Mouse (Mus musculus): ENCODE data around the gene Omg. TPM values are rescaled to one million over a fixed set of nuclear protein-coding genes. Genes with fewer than 3 reads are reported as not detected.
A peak's percentile ranks its signal among the peaks of the same experiment; 100 is the strongest.

Omg gene
- polyA plus RNA-seq, 1 experiment: not detected

- no peak for TF ChIP-seq TAL1 (IDR thresholded peaks at IDR 0.05; ENCODE audit: low read length)
- no peak for TF ChIP-seq GATA1 (IDR thresholded peaks at IDR 0.05; ENCODE audit: low read length)
- Histone ChIP-seq H3K4me1 (ENCODE audit: control insufficient read depth) (peaks cover 25% of the 10 kb centered on the region), H3K27me3 (ENCODE audit: control insufficient read depth) (no peaks in the 10 kb centered on the region), H3K36me3 (ENCODE audit: control insufficient read depth) (no peaks in the 10 kb centered on the region; the same call in 1 of the 2 replicates), H3K9me3 (ENCODE audit: control insufficient read depth, low read length) (no peaks in the 10 kb centered on the region), H3K4me3 (replicated peaks) (no peak overlapping the region)
Observed at GRCm38 (mm10) chr11:79529736-79530135, 25.9 kb upstream of the Omg start.

GRCm38 (mm10) chr11:79529226-79529625 is 25.3 kb upstream of the Omg start:
- H3K4me3 ChIP-seq (replicated peaks): no peak overlapping the region
- no peaks in the 10 kb centered on the region; the same call in 1 of the 2 replicates for H3K36me3 ChIP-seq (ENCODE audit: control insufficient read depth)
- peaks cover 25% of the 10 kb centered on the region for H3K4me1 ChIP-seq (ENCODE audit: control insufficient read depth)
- no peak for TF ChIP-seq TAL1 (IDR thresholded peaks at IDR 0.05; ENCODE audit: low read length)
- TF ChIP-seq GATA1 (IDR thresholded peaks at IDR 0.05; ENCODE audit: low read length): no peak
- H3K9me3 ChIP-seq (ENCODE audit: control insufficient read depth, low read length): no peaks in the 10 kb centered on the region
- H3K27me3 ChIP-seq (ENCODE audit: control insufficient read depth): no peaks in the 10 kb centered on the region

GRCm38 (mm10) chr11:79528601-79529000 is 24.7 kb upstream of the Omg start:
- TF ChIP-seq TAL1 (IDR thresholded peaks at IDR 0.05; ENCODE audit: low read length) (no peak), GATA1 (IDR thresholded peaks at IDR 0.05; ENCODE audit: low read length) (no peak)
- no peaks in the 10 kb centered on the region for H3K27me3 ChIP-seq (ENCODE audit: control insufficient read depth)
- H3K4me1 ChIP-seq (ENCODE audit: control insufficient read depth): peaks cover 27% of the 10 kb centered on the region
- H3K9me3 ChIP-seq (ENCODE audit: control insufficient read depth, low read length): no peaks in the 10 kb centered on the region
- H3K36me3 ChIP-seq (ENCODE audit: control insufficient read depth): no peaks in the 10 kb centered on the region
- H3K4me3 ChIP-seq (replicated peaks): no peak overlapping the region

- no peaks in the 10 kb centered on the region for H3K27me3 ChIP-seq (ENCODE audit: control insufficient read depth)
- H3K4me3 ChIP-seq (replicated peaks): no peak overlapping the region
- no peak for TF ChIP-seq GATA1 (IDR thresholded peaks at IDR 0.05; ENCODE audit: low read length)
- no peak for TF ChIP-seq TAL1 (IDR thresholded peaks at IDR 0.05; ENCODE audit: low read length)
- peaks cover 26% of the 10 kb centered on the region for H3K4me1 ChIP-seq (ENCODE audit: control insufficient read depth)
- no peaks in the 10 kb centered on the region for H3K36me3 ChIP-seq (ENCODE audit: control insufficient read depth)
- H3K9me3 ChIP-seq (ENCODE audit: control insufficient read depth, low read length): no peaks in the 10 kb centered on the region
Observed at GRCm38 (mm10) chr11:79527739-79528384, 24.0 kb upstream of the Omg start.

GRCm38 (mm10) chr11:79527015-79527738 is 23.3 kb upstream of the Omg start:
- TF ChIP-seq GATA1 (IDR thresholded peaks at IDR 0.05; ENCODE audit: low read length): no peak
- no peak for TF ChIP-seq TAL1 (IDR thresholded peaks at IDR 0.05; ENCODE audit: low read length)
- no peaks in the 10 kb centered on the region for H3K36me3 ChIP-seq (ENCODE audit: control insufficient read depth)
- no peaks in the 10 kb centered on the region for H3K9me3 ChIP-seq (ENCODE audit: control insufficient read depth, low read length)
- peaks cover 26% of the 10 kb centered on the region for H3K4me1 ChIP-seq (ENCODE audit: control insufficient read depth)
- no peak overlapping the region for H3K4me3 ChIP-seq (replicated peaks)
- H3K27me3 ChIP-seq (ENCODE audit: control insufficient read depth): no peaks in the 10 kb centered on the region

- Histone ChIP-seq H3K4me1 (ENCODE audit: control insufficient read depth) (peaks cover 26% of the 10 kb centered on the region), H3K4me3 (replicated peaks) (no peak overlapping the region), H3K9me3 (ENCODE audit: control insufficient read depth, low read length) (no peaks in the 10 kb centered on the region), H3K27me3 (ENCODE audit: control insufficient read depth) (no peaks in the 10 kb centered on the region), H3K36me3 (ENCODE audit: control insufficient read depth) (no peaks in the 10 kb centered on the region)
- TF ChIP-seq GATA1 (IDR thresholded peaks at IDR 0.05; ENCODE audit: low read length): no peak
- no peak for TF ChIP-seq TAL1 (IDR thresholded peaks at IDR 0.05; ENCODE audit: low read length)
Observed at GRCm38 (mm10) chr11:79526549-79526948, 22.7 kb upstream of the Omg start.

GRCm38 (mm10) chr11:79524310-79524575 is 20.4 kb upstream of the Omg start:
- TF ChIP-seq TAL1 (IDR thresholded peaks at IDR 0.05; ENCODE audit: low read length) (no peak), GATA1 (IDR thresholded peaks at IDR 0.05; ENCODE audit: low read length) (no peak)
- no peaks in the 10 kb centered on the region for H3K27me3 ChIP-seq (ENCODE audit: control insufficient read depth)
- no peak overlapping the region for H3K4me3 ChIP-seq (replicated peaks)
- H3K4me1 ChIP-seq (ENCODE audit: control insufficient read depth): peaks cover 19% of the 10 kb centered on the region
- H3K36me3 ChIP-seq (ENCODE audit: control insufficient read depth): no peaks in the 10 kb centered on the region
- no peaks in the 10 kb centered on the region for H3K9me3 ChIP-seq (ENCODE audit: control insufficient read depth, low read length)

- Histone ChIP-seq H3K36me3 (ENCODE audit: control insufficient read depth) (no peaks in the 10 kb centered on the region), H3K4me3 (replicated peaks) (peak within 1 kb of the TSS; percentile 24), H3K4me1 (ENCODE audit: control insufficient read depth) (peaks cover 19% of the 10 kb centered on the region), H3K27me3 (ENCODE audit: control insufficient read depth) (no peaks in the 10 kb centered on the region), H3K9me3 (ENCODE audit: control insufficient read depth, low read length) (no peaks in the 10 kb centered on the region)
- TF ChIP-seq GATA1 (IDR thresholded peaks at IDR 0.05; ENCODE audit: low read length) (no peak), TAL1 (IDR thresholded peaks at IDR 0.05; ENCODE audit: low read length) (no peak)
Observed at GRCm38 (mm10) chr11:79523560-79524309, 19.9 kb upstream of the Omg start, which contains the start of gene Evi2b. TSS of gene Evi2b (minus strand) at chr11:79523762.

GRCm38 (mm10) chr11:79522944-79523343 is 19.1 kb upstream of the Omg start:
- Histone ChIP-seq H3K9me3 (ENCODE audit: control insufficient read depth, low read length) (no peaks in the 10 kb centered on the region), H3K4me3 (replicated peaks) (no peak overlapping the region), H3K27me3 (ENCODE audit: control insufficient read depth) (no peaks in the 10 kb centered on the region), H3K36me3 (ENCODE audit: control insufficient read depth) (no peaks in the 10 kb centered on the region), H3K4me1 (ENCODE audit: control insufficient read depth) (peaks cover 17% of the 10 kb centered on the region)
- TF ChIP-seq TAL1 (IDR thresholded peaks at IDR 0.05; ENCODE audit: low read length) (no peak), GATA1 (IDR thresholded peaks at IDR 0.05; ENCODE audit: low read length) (no peak)
